Mouse (Mus musculus) kidney, embryonic 15.5 days (tissue): ENCODE data around the gene Itm2b. TPM values are rescaled to one million over a fixed set of nuclear protein-coding genes. Genes with fewer than 3 reads are reported as not detected.

ENCODE experiments used
- ATAC-seq: fragments of 200-750 bp; cut with Nextera tagmentation; replicated peaks from 2 replicates; pipeline ENCODE4 v1.8.0; 2017; ENCODE audit warnings: moderate TSS enrichment; ENCODE audit not compliant: low FRiP score
- H3K27ac ChIP-seq: fragments of 300-500 bp; sonication (generic); 2 replicates; pipeline ENCODE4 v1.5.1; 2015; ENCODE audit warnings: mild to moderate bottlenecking, inconsistent platforms
- H3K27me3 ChIP-seq: fragments of 300-500 bp; sonication (generic); 2 replicates; pipeline ENCODE4 v1.6.1; 2015; ENCODE audit warnings: inconsistent platforms
- H3K36me3 ChIP-seq: fragments of 300-500 bp; sonication (generic); 2 replicates; pipeline ENCODE4 v1.6.1; 2015; ENCODE audit warnings: inconsistent platforms
- H3K4me1 ChIP-seq: fragments of 300-500 bp; sonication (generic); 2 replicates; pipeline ENCODE4 v1.6.1; 2015; ENCODE audit warnings: inconsistent platforms
- H3K4me2 ChIP-seq: fragments of 300-500 bp; sonication (generic); 2 replicates; pipeline ENCODE4 v1.6.1; 2015; ENCODE audit warnings: moderate library complexity, mild to moderate bottlenecking, inconsistent platforms
- H3K4me3 ChIP-seq: fragments of 300-500 bp; sonication (generic); replicated peaks from 2 replicates; pipeline ENCODE4 v1.5.1; 2015; ENCODE audit warnings: mild to moderate bottlenecking, inconsistent platforms
- H3K9ac ChIP-seq: fragments of 300-500 bp; sonication (generic); 2 replicates; pipeline ENCODE4 v1.6.1; 2015; ENCODE audit warnings: mild to moderate bottlenecking, inconsistent platforms
- H3K9me3 ChIP-seq: fragments of 300-500 bp; sonication (generic); replicated peaks from 2 replicates; pipeline ENCODE4 v1.6.1; 2016; ENCODE audit warnings: inconsistent platforms
- WGBS: fragments of 180-500 bp; shearing (Covaris S2); methylation state at CpG from one replicate; pipeline ENCODE4 v1.1.7; 2015; ENCODE audit warnings: mixed read lengths; 5-methylcytosine and 5-hydroxymethylcytosine counted together
- polyA plus RNA-seq: library from polyadenylated mRNA; unstranded; fragments of >200 nt; fragmentation: Nextera tagmentation; extraction: Ambion mirVana; gene quantifications from 2 replicates; pipeline ENCODE4 v1.2.1, GENCODE M21; 2015

The Itm2b gene
- polyA plus RNA-seq, 1 experiment from 2014 or later: 910 TPM

DNA sequence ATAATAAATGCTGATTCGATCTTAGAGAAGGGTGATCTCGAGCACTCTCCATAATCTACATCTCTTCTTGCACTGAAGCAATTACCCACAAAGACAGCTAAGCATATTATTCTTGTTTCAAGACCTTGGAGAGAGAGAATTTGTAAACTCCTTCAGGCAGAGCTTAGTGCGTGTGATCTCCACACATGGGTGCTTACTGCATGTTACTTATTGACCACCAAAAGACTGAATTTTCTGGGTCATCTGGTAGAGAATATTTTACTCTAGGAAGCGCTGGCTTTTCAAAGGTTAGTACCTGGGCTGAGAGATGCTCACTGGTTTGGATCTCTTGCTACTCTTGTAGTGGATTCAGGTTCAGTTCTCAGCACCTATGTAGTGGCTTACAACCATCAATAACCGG is 34.0 kb downstream of the Itm2b start:
- WGBS: 81% methylated on average over 5 of the region's 5 CpGs
- peak; percentile 57 for ATAC-seq

GRCm38 (mm10) chr14:73350029-73350428 is 35.1 kb downstream of the Itm2b start:
- peaks cover 19% of the 10 kb centered on the region for H3K4me1 ChIP-seq
- peak overlapping the region; percentile 82 for H3K27ac ChIP-seq
- no peak for ATAC-seq
- H3K36me3 ChIP-seq: peaks cover 20% of the 10 kb centered on the region
- H3K9me3 ChIP-seq: no peaks in the 10 kb centered on the region
- no peak overlapping the region for H3K4me3 ChIP-seq
- no peak overlapping the region for H3K4me2 ChIP-seq
- no peak overlapping the region for H3K9ac ChIP-seq
- 60% methylated on average over 1 of the region's 1 CpGs for WGBS
- no peaks in the 10 kb centered on the region for H3K27me3 ChIP-seq

More for the DNA sequence above, 34.0 kb downstream of the Itm2b start:
- H3K36me3 ChIP-seq: peaks cover 30% of the 10 kb centered on the region
- H3K4me1 ChIP-seq: peaks cover 19% of the 10 kb centered on the region
- H3K27me3 ChIP-seq: no peaks in the 10 kb centered on the region
- no peak overlapping the region for H3K4me3 ChIP-seq
- peak overlapping the region; percentile 82 for H3K27ac ChIP-seq
- no peak overlapping the region for H3K4me2 ChIP-seq
- no peak overlapping the region for H3K9ac ChIP-seq
- no peaks in the 10 kb centered on the region for H3K9me3 ChIP-seq

DNA sequence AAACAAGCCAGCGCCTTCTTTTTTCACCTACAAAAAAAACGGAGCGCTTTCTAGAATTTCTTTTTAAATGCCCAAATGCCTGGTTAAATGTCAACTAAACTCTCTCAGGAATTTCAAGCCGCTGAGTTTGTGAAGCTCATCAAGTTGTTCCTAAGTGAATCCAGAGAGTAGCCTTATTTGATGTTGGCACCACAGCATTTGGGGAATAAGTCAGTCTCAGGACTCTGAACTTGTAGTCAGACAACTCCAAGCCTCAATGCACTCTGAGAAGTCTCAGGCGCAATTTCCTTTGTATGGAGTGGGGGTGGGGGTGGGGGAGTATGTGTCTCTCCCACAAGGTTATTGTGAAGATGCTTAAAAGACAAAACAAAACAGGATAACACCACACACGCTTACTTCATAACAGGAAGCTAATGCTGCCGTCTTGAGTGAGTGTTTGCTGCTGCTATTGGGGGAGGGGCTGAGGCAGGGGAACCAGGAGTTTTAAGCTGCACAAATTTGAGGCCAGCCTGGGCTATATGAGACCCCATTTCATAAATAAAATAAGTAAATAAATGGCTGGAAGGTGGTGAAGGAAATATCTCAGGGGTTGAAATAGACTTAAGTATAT is 35.9 kb downstream of the Itm2b start:
- Histone ChIP-seq H3K4me3 (no peak overlapping the region), H3K4me1 (peaks cover 19% of the 10 kb centered on the region), H3K4me2 (no peak overlapping the region), H3K9ac (no peak overlapping the region), H3K27ac (peak overlapping the region; percentile 64), H3K27me3 (no peaks in the 10 kb centered on the region), H3K9me3 (no peaks in the 10 kb centered on the region), H3K36me3 (peaks cover 14% of the 10 kb centered on the region; the same call in 1 of the 2 replicates)
- 43% methylated on average over 7 of the region's 7 CpGs for WGBS
- no peak for ATAC-seq

- Histone ChIP-seq H3K4me1 (peaks cover 19% of the 10 kb centered on the region), H3K9me3 (no peaks in the 10 kb centered on the region), H3K36me3 (no peaks in the 10 kb centered on the region), H3K27ac (peak overlapping the region; percentile 64; the same call in 1 of the 2 replicates), H3K4me3 (no peak overlapping the region), H3K27me3 (no peaks in the 10 kb centered on the region), H3K9ac (no peak overlapping the region), H3K4me2 (no peak overlapping the region)
- WGBS: 55% methylated on average over 9 of the region's 9 CpGs
- ATAC-seq: no peak
Measured at GRCm38 (mm10) chr14:73347302-73347701, 37.8 kb downstream of the Itm2b start.

DNA sequence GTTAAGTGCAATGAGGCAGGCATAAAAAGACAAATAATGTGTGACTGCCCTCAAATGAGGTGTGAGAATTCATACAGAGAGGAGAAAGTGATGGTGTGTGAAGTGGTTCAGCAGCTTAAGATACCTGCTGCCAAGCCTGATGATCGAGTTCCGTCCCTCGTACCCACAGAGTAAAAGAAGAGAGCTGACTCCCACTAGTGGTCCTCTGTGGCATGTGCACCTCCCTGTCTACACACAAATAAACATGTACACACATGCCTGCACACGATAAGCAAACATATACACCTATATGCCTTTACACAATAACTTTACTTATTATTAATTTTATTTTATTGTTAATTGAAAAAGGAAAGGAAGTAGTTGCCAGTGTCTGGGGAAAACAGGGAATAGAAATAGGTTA is 39.5 kb downstream of the Itm2b start:
- 91% methylated on average over 4 of the region's 4 CpGs for WGBS

DNA sequence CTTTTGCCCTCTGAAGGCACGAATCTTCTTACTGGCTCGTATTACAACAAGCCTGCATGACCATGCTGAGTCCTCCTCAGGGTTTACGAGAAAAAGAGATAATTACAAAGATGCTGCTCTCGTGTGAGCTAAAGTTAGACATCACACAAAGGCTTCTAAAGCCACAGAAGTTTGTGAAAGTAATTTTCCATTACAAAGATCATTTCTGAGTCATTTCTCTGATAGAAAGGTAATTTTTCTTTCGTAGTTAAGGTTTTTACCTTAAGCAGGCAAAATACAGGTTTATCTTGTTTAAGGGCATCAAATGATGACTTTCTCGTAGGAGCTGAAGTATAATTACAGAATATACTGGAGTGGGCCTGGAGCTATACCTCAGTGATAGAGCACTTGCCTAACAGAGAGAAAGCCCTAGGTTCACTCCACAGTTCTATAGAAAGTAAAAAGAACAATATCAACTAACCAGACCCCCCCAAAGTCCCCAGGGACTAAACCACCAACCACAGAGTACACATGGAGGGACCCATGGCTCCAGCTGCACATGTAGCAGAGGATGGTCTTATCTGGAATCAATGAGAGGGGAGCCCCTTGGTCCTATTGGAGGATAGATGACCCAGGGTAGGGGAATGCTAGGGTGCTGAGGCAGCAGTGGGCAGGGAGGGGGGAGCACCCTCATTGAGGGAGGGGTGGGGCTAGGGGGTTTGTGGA is 44.9 kb downstream of the Itm2b start:
- Histone ChIP-seq H3K4me1 (no peaks in the 10 kb centered on the region), H3K9me3 (no peaks in the 10 kb centered on the region), H3K36me3 (no peaks in the 10 kb centered on the region), H3K27me3 (no peaks in the 10 kb centered on the region), H3K4me3 (no peak overlapping the region), H3K9ac (no peak overlapping the region), H3K27ac (no peak overlapping the region), H3K4me2 (no peak overlapping the region)
- no peak for ATAC-seq
- WGBS: 48% methylated on average over 6 of the region's 6 CpGs

More for the DNA sequence above, 39.5 kb downstream of the Itm2b start:
- H3K27me3 ChIP-seq: no peaks in the 10 kb centered on the region
- no peaks in the 10 kb centered on the region for H3K9me3 ChIP-seq
- no peaks in the 10 kb centered on the region for H3K36me3 ChIP-seq
- H3K27ac ChIP-seq: no peak overlapping the region
- peaks cover 15% of the 10 kb centered on the region for H3K4me1 ChIP-seq
- H3K9ac ChIP-seq: no peak overlapping the region
- no peak overlapping the region for H3K4me3 ChIP-seq
- ATAC-seq: no peak
- H3K4me2 ChIP-seq: no peak overlapping the region

DNA sequence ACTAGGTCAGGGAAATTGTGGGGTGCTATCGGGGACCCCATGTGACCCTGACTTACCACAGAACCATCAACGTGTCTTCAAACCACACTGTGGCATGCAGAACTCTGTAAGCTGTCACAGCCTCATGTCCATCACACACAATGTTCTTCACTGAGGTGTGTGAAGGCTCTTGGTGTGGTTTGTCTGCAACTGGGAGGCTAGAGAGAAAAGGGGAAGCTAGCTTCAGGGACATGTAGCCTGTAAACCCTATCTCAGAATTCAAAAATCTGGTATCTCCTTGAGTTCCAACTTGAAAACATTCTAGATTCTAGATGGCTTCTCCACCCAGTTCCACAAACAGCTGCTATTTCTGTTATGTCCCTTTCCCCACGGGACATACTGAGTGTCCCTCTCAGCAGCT is 45.5 kb downstream of the Itm2b start:
- H3K27ac ChIP-seq: no peak overlapping the region
- H3K9me3 ChIP-seq: no peaks in the 10 kb centered on the region
- H3K36me3 ChIP-seq: no peaks in the 10 kb centered on the region
- H3K4me1 ChIP-seq: no peaks in the 10 kb centered on the region
- no peak overlapping the region for H3K4me2 ChIP-seq
- no peak overlapping the region for H3K4me3 ChIP-seq
- H3K9ac ChIP-seq: no peak overlapping the region
- 72% methylated on average over 3 of the region's 3 CpGs for WGBS
- ATAC-seq: no peak
- no peaks in the 10 kb centered on the region for H3K27me3 ChIP-seq

- Histone ChIP-seq H3K27me3 (no peaks in the 10 kb centered on the region), H3K9me3 (no peaks in the 10 kb centered on the region), H3K36me3 (no peaks in the 10 kb centered on the region), H3K9ac (no peak overlapping the region), H3K4me1 (no peaks in the 10 kb centered on the region), H3K27ac (no peak overlapping the region), H3K4me2 (no peak overlapping the region), H3K4me3 (no peak overlapping the region)
- no peak for ATAC-seq
- WGBS: 70% methylated on average over 6 of the region's 6 CpGs
Measured at GRCm38 (mm10) chr14:73336316-73337080, 48.6 kb downstream of the Itm2b start.

- Histone ChIP-seq H3K36me3 (no peaks in the 10 kb centered on the region), H3K9ac (no peak overlapping the region), H3K9me3 (no peaks in the 10 kb centered on the region), H3K27ac (no peak overlapping the region), H3K4me1 (no peaks in the 10 kb centered on the region), H3K27me3 (no peaks in the 10 kb centered on the region), H3K4me2 (no peak overlapping the region), H3K4me3 (no peak overlapping the region)
- WGBS: 84% methylated on average over 22 of the region's 22 CpGs
- ATAC-seq: no peak
Measured at GRCm38 (mm10) chr14:73334926-73335805, 49.9 kb downstream of the Itm2b start.

GRCm38 (mm10) chr14:73333880-73334279 is 51.2 kb downstream of the Itm2b start:
- 87% methylated on average over 3 of the region's 3 CpGs for WGBS

DNA sequence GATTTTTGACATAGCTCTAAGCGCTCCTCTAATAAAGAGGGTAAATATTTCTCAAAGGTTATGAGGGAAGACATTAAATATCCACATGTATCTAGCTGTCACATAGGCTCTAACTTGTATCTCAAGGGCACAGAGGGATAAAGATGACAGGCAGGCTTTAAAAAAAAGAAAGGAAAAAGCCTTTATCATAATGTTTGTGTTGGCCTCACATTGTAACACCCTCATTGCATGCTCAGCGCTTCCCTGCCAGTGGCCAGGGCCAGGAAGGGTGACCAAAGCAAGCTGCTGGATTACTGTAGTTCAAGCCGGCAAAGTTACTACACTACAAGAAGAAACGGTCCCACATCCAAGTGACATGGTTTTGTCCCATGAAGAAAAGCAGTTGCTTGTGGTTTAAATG is 53.7 kb downstream of the Itm2b start:
- WGBS: 67% methylated on average over 4 of the region's 4 CpGs
- Histone ChIP-seq H3K27me3 (no peaks in the 10 kb centered on the region), H3K4me3 (no peak overlapping the region), H3K4me1 (peaks cover 7% of the 10 kb centered on the region), H3K27ac (no peak overlapping the region), H3K9me3 (no peaks in the 10 kb centered on the region), H3K36me3 (no peaks in the 10 kb centered on the region), H3K4me2 (no peak overlapping the region), H3K9ac (no peak overlapping the region)
- no peak for ATAC-seq

More at GRCm38 (mm10) chr14:73333880-73334279, 51.2 kb downstream of the Itm2b start:
- H3K4me2 ChIP-seq: no peak overlapping the region
- no peak overlapping the region for H3K27ac ChIP-seq
- H3K4me1 ChIP-seq: no peaks in the 10 kb centered on the region
- no peaks in the 10 kb centered on the region for H3K27me3 ChIP-seq
- H3K9ac ChIP-seq: no peak overlapping the region
- no peaks in the 10 kb centered on the region for H3K9me3 ChIP-seq
- H3K36me3 ChIP-seq: no peaks in the 10 kb centered on the region
- H3K4me3 ChIP-seq: no peak overlapping the region
- ATAC-seq: no peak
